Mouse (Mus musculus) liver, embryonic 14.5 days (tissue): ENCODE results near the gene Metrn.
A peak's percentile ranks its signal among the peaks of the same experiment; 100 is the strongest.
"Not testable (repeated sequence)": the region's sequence is repeated elsewhere in the genome, so short reads cannot be mapped to it uniquely, and the experiment has no call there.

Experiments used
- CTCF ChIP-seq: IDR thresholded peaks from 2 replicates; pipeline ENCODE4 v1.5.1; 2016; ENCODE audit warnings: antibody characterized with exemption, low read depth, control low read depth
- EP300 ChIP-seq: IDR thresholded peaks from 2 replicates; pipeline ENCODE4 v1.6.1; 2016; ENCODE audit warnings: antibody characterized with exemption, low read depth

- TF ChIP-seq CTCF, result peak; percentile 21; the same call in 1 of the 2 replicates
- TF ChIP-seq EP300, result not testable (repeated sequence)
Measured at GRCm38 (mm10) chr17:25807452-25807851, 10.5 kb upstream of the Metrn start.
